Mouse (Mus musculus) embryonic facial prominence, embryonic 11.5 days (tissue): Measurements from ENCODE around the gene Als2. TPM values are rescaled to one million over a fixed set of nuclear protein-coding genes. Genes with fewer than 3 reads are reported as not detected.

Source experiments
- ATAC-seq: fragments of 200-750 bp; cut with Nextera tagmentation; replicated peaks from 2 replicates; pipeline ENCODE4 v1.8.0; 2017; ENCODE audit warnings: low read depth; ENCODE audit not compliant: insufficient number of reproducible peaks, low FRiP score, low TSS enrichment
- DNase-seq: peaks from one replicate; pipeline ENCODE4 v3.0.0-alpha.2; 2015; ENCODE audit warnings: low spot score
- H3K27ac ChIP-seq: fragments of 300-500 bp; sonication (generic); replicated peaks from 2 replicates; pipeline ENCODE4 v1.5.1; 2014; ENCODE audit warnings: mild to moderate bottlenecking, low read depth, low read length, control low read depth
- H3K27me3 ChIP-seq: fragments of 300-500 bp; sonication (generic); 2 replicates; pipeline ENCODE4 v1.6.1; 2014; ENCODE audit warnings: mild to moderate bottlenecking, low read length, moderate library complexity, mixed read lengths; ENCODE audit not compliant: control insufficient read depth, insufficient read depth
- H3K36me3 ChIP-seq: fragments of 300-500 bp; sonication (generic); replicated peaks from 2 replicates; pipeline ENCODE4 v1.6.1; 2014; ENCODE audit warnings: low read depth, mild to moderate bottlenecking, low read length, moderate library complexity, mixed read lengths; ENCODE audit not compliant: control insufficient read depth, insufficient read depth
- H3K4me1 ChIP-seq: fragments of 300-500 bp; sonication (generic); 2 replicates; pipeline ENCODE4 v1.6.1; 2014; ENCODE audit warnings: low read length, mixed read lengths; ENCODE audit not compliant: control insufficient read depth, insufficient read depth
- H3K4me2 ChIP-seq: fragments of 300-500 bp; sonication (generic); 2 replicates; pipeline ENCODE4 v1.6.1; 2014; ENCODE audit warnings: low read depth, mild to moderate bottlenecking, control low read depth, low read length, moderate library complexity
- H3K4me3 ChIP-seq: fragments of 300-500 bp; sonication (generic); 2 replicates; pipeline ENCODE4 v1.5.1; 2014; ENCODE audit warnings: low read depth, low read length, control low read depth
- H3K9ac ChIP-seq: fragments of 300-500 bp; sonication (generic); replicated peaks from 2 replicates; pipeline ENCODE4 v1.6.1; 2014; ENCODE audit warnings: mild to moderate bottlenecking, control low read depth, low read length
- H3K9me3 ChIP-seq: fragments of 300-500 bp; sonication (generic); replicated peaks from 2 replicates; pipeline ENCODE4 v1.6.1; 2016; ENCODE audit warnings: mild to moderate bottlenecking, low read length, inconsistent platforms, mixed read lengths; ENCODE audit not compliant: control insufficient read depth
- WGBS: fragments of 180-500 bp; shearing (Covaris S2); extraction: QIAGEN DNeasy Blood & Tissue Kit; methylation state at CpG from one replicate; pipeline ENCODE4 v1.1.7; 2014; 5-methylcytosine and 5-hydroxymethylcytosine counted together
- polyA plus RNA-seq: library from polyadenylated mRNA; unstranded; fragments of >200 nt; fragmentation: Nextera tagmentation; extraction: Ambion mirVana; gene quantifications from 2 replicates; pipeline ENCODE4 v1.2.1, GENCODE M21; 2014

Als2 gene
- polyA plus RNA-seq, 1 experiment from 2014 or later: 12.3 TPM

DNA sequence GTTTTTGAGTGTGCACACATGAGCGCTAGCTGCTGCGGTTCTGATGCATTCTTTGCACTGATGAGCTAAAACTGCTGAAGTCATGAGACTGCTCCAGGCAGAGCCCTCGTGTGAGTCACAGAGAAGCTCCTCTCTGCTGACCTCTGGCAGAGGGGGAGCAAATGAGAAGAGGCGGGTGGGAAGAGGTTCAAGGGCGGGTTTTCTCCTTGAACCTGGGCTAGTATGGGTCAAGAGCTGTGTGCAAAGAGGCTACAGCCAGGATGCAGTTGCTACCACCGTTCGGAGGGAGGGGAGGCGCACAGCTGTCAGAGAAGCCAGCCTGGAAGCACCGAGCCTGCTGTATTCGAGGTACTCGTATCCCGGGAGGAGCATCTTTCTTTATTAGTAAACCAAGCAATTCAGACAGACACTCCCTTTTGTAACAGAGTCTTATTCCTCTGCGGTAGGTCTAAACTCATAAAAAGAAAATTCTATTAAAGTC is 19.8 kb upstream of the Als2 start, which contains the start of gene Cdk15:
Gene Cdk15 (plus strand): TSS at position 156 of the 481 bp plus-strand sequence.
- H3K9me3 ChIP-seq: no peaks in the 10 kb centered on the region
- no peak within 1 kb of the TSS for H3K27ac ChIP-seq
- no peak for DNase-seq
- H3K4me3 ChIP-seq: no peak within 1 kb of the TSS
- no peak for ATAC-seq
- no peaks in the 10 kb centered on the region for H3K36me3 ChIP-seq
- H3K4me1 ChIP-seq: peaks cover 3% of the 10 kb centered on the region; the same call in 1 of the 2 replicates
- no peak within 1 kb of the TSS; the same call in 1 of the 2 replicates for H3K9ac ChIP-seq
- no peak within 1 kb of the TSS for H3K4me2 ChIP-seq
- WGBS: 12% methylated on average over 13 of the region's 13 CpGs
- H3K27me3 ChIP-seq: no peaks in the 10 kb centered on the region

DNA sequence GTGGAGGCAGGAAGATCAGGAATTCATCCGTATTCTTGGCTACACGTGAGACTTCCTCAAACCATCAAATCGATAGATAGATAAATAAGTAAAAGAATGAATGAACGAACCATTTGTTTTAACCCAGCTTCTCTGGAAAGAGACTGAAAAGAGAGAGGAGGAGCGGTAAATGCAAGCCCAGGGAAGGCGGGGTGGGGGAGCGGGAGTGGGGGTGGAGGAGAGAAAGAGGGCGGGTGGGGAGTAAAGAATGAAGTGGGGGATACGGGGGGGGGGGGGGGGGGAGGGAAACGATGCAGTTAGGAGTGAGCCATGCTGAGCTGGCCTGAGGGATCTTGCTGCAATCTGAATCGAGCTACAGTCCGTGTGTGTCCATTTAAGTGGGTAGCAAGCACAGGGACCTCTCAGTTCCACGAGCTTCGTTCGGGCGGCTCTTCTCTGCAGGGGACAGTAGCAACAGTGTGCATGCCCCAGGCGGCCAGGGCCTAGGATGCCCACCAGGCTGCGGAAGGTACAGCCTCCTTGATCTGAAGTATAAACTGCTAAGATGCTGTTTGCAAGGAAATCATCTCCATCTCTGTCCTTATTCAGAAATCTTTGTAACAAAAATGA is 16.4 kb upstream of the Als2 start:
- H3K4me2 ChIP-seq: peak overlapping the region; percentile 38
- no peaks in the 10 kb centered on the region for H3K9me3 ChIP-seq
- no peak for ATAC-seq
- peak overlapping the region; percentile 25; the same call in 1 of the 2 replicates for H3K9ac ChIP-seq
- H3K27me3 ChIP-seq: no peaks in the 10 kb centered on the region
- peaks cover 3% of the 10 kb centered on the region; the same call in 1 of the 2 replicates for H3K4me1 ChIP-seq
- peak; percentile 32 for DNase-seq
- no peak overlapping the region for H3K27ac ChIP-seq
- WGBS: 2% methylated on average over 15 of the region's 18 CpGs
- no peaks in the 10 kb centered on the region; the same call in 1 of the 2 replicates for H3K36me3 ChIP-seq
- peak overlapping the region; percentile 8; the same call in 1 of the 2 replicates for H3K4me3 ChIP-seq

DNA sequence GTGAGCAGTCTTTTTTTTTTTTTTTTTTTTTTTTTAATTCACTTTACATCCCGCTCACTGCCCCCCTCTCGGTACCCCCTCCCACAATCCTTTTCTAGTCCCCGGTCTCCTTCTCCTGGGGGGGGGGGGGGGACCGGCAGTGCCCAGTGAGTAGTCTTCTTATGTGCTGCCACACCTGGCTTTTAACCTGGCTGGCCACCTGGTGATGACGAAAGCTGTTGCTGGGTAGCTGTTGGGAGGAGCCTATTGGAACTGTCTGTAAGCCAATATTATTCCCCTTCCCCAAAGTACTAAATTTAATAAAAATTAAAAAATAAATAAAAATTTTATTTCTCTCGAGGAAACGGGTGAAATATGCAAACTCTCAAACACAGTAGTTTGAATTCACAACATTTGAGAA is 15.7 kb upstream of the Als2 start:
- H3K4me3 ChIP-seq: no peak overlapping the region
- no peaks in the 10 kb centered on the region for H3K9me3 ChIP-seq
- peaks cover 3% of the 10 kb centered on the region; the same call in 1 of the 2 replicates for H3K4me1 ChIP-seq
- DNase-seq (peak; percentile 49), ATAC-seq (no peak)
- no peak overlapping the region for H3K27ac ChIP-seq
- WGBS: 11% methylated on average over 6 of the region's 7 CpGs
- no peaks in the 10 kb centered on the region for H3K27me3 ChIP-seq
- H3K4me2 ChIP-seq: peak overlapping the region; percentile 20; the same call in 1 of the 2 replicates
- no peak overlapping the region for H3K9ac ChIP-seq
- H3K36me3 ChIP-seq: no peaks in the 10 kb centered on the region; the same call in 1 of the 2 replicates

DNA sequence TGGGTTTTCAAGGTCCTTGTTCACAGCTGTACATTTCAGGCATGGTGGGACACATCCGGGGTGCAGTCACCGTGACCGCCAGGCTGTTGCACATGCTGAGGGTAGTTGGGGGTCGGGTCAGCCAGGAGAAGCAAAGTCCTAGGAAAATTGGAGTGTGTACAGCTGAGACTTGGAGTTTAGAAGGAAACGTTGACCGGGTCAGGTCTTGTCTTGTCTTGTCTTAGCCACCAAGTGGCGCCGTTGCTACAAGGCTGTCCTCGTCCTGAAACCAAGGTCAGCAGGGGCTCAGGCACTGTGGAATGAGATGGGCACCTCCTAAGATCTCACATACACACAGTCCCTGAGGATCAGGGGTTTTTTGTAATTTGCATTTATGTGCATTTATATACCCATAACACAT is 10.6 kb upstream of the Als2 start:
- Histone ChIP-seq H3K4me2 (no peak overlapping the region), H3K4me1 (no peaks in the 10 kb centered on the region), H3K27ac (no peak overlapping the region), H3K36me3 (no peaks in the 10 kb centered on the region; the same call in 1 of the 2 replicates), H3K27me3 (no peaks in the 10 kb centered on the region), H3K9me3 (no peaks in the 10 kb centered on the region), H3K9ac (no peak overlapping the region), H3K4me3 (no peak overlapping the region)
- WGBS: 3% methylated on average over 9 of the region's 9 CpGs
- ATAC-seq (0 out of 2 replicates have a peak, but pooled peaks have one; percentile 48), DNase-seq (peak; percentile 82)

DNA sequence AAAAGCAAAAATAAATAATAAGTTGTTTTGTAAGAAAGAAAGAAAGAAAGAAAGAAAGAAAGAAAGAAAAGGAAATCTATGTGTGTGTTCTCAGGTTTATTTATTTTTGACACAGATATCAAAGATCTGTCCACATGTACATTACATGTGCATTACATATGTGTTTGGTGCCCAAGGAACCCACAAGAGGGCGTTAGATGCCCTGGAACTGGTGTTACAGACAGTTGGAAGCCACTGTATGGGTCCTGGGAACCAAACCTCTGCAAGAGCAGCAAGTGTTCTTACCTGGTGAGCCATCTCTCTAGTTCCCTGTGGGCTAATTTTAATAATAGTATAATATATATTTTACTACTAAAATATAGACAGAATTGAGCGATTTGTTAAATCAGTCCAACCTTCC is 6.7 kb upstream of the Als2 start:
- H3K4me1 ChIP-seq: no peaks in the 10 kb centered on the region
- no peaks in the 10 kb centered on the region for H3K27me3 ChIP-seq
- H3K9me3 ChIP-seq: no peaks in the 10 kb centered on the region
- WGBS: 68% methylated on average over 2 of the region's 2 CpGs
- ATAC-seq (no peak), DNase-seq (no peak)
- no peaks in the 10 kb centered on the region; the same call in 1 of the 2 replicates for H3K36me3 ChIP-seq
- no peak overlapping the region for H3K4me3 ChIP-seq
- H3K4me2 ChIP-seq: no peak overlapping the region
- H3K9ac ChIP-seq: no peak overlapping the region
- H3K27ac ChIP-seq: no peak overlapping the region

DNA sequence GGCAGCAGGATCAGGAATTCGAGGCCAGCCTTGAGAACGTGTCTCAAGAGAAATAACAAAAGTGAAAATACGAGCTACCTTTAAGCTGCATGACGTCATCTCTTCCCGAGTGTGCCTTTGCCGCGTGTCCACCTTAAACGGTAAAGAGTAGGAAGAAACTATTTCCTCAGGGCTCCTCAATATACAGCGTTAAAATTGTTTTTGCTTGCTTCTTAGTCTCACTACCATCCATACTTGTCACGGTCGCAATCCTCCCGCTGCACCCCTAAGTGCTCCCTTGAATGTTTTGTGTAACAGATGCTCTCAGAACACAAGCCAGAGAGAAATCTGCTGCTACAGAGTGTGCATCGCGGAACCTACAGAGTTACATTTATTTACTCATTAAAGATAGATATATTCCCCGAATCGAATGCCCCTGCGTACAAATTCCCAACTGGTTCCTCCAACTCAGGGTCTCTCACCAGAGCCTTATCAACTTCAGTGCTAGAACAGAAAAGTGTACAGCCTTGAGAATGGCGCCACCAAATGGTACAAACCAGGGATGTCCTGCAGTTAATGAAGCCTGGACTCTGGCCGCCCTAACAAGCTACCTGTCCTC is 682 bp upstream of the Als2 start:
- Histone ChIP-seq H3K4me1 (no peaks in the 10 kb centered on the region), H3K27ac (no peak overlapping the region; the same call in 1 of the 2 replicates), H3K36me3 (no peaks in the 10 kb centered on the region), H3K4me3 (peak overlapping the region; percentile 82), H3K9me3 (no peaks in the 10 kb centered on the region), H3K27me3 (no peaks in the 10 kb centered on the region), H3K9ac (peak overlapping the region; percentile 45), H3K4me2 (peak overlapping the region; percentile 54)
- 1% methylated on average over 19 of the region's 19 CpGs for WGBS
- DNase-seq (peak; percentile 81), ATAC-seq (peak; percentile 29; the same call in 1 of the 2 replicates)

DNA sequence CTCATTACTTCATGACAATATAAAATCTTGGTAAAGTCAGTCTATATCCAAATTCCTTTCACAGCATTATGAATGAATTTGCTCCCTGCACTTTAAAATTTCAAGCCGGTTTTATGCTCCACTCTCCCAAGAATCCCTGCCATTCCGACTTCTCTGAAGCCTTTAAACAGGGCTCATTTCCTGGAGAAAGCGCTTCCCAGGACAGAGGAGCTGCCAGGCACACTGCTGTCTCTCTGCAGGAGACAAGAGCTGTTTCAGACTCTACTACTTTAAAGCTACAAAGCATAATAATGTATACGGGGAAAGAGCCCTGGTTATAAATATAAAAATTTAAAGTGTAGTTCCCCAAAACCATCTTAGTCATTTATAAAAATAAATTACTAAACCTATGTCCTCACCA is 7.8 kb downstream of the Als2 start:
- Histone ChIP-seq H3K36me3 (no peaks in the 10 kb centered on the region), H3K27me3 (no peaks in the 10 kb centered on the region), H3K4me2 (no peak overlapping the region), H3K4me1 (no peaks in the 10 kb centered on the region), H3K9ac (no peak overlapping the region), H3K4me3 (no peak overlapping the region), H3K27ac (no peak overlapping the region), H3K9me3 (no peaks in the 10 kb centered on the region)
- 40% methylated on average over 4 of the region's 4 CpGs for WGBS
- DNase-seq (no peak), ATAC-seq (no peak)

DNA sequence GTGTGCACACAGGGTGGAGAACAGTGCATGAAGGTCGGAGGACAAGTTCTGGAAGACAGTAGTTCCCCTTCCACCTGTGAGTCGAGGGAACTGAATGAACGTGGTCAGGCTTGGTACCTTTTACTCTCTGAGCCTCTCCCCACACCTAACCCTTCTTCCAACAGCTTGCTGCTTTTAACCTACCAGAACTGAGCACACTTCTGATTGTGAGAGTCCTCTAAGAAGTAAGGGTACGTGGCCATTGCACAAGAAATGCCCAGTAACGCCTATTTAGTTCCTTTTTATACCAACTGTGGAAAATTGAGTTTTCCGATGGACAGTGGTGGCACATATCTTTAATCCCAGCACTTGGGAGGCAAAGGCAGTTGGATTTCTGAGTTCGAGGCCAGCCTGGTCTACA is 8.5 kb downstream of the Als2 start:
- DNase-seq (no peak), ATAC-seq (no peak)
- Histone ChIP-seq H3K36me3 (no peaks in the 10 kb centered on the region), H3K4me3 (no peak overlapping the region), H3K27ac (no peak overlapping the region), H3K4me1 (no peaks in the 10 kb centered on the region), H3K27me3 (no peaks in the 10 kb centered on the region), H3K9me3 (no peaks in the 10 kb centered on the region), H3K9ac (no peak overlapping the region), H3K4me2 (no peak overlapping the region)
- 92% methylated on average over 7 of the region's 7 CpGs for WGBS
